Mouse (Mus musculus) midbrain, embryonic 13.5 days (tissue): ENCODE data around the gene Kcnq1. TPM values are rescaled to one million over a fixed set of nuclear protein-coding genes. Genes with fewer than 3 reads are reported as not detected.

Source experiments
- ATAC-seq: fragments of 200-750 bp; cut with Nextera tagmentation; 2 replicates; pipeline ENCODE4 v1.8.0; 2017; ENCODE audit warnings: mild to moderate bottlenecking, moderate TSS enrichment, moderate library complexity
- H3K27ac ChIP-seq: fragments of 300-500 bp; sonication (generic); 2 replicates; pipeline ENCODE4 v1.5.1; 2015; ENCODE audit warnings: inconsistent platforms, mild to moderate bottlenecking, moderate library complexity
- H3K27me3 ChIP-seq: fragments of 300-500 bp; sonication (generic); 2 replicates; pipeline ENCODE4 v1.6.1; 2015; ENCODE audit warnings: mild to moderate bottlenecking, inconsistent platforms
- H3K36me3 ChIP-seq: fragments of 300-500 bp; sonication (generic); 2 replicates; pipeline ENCODE4 v1.6.1; 2015; ENCODE audit warnings: mild to moderate bottlenecking, inconsistent platforms
- H3K4me1 ChIP-seq: fragments of 300-500 bp; sonication (generic); replicated peaks from 2 replicates; pipeline ENCODE4 v1.6.1; 2015; ENCODE audit warnings: inconsistent platforms
- H3K4me2 ChIP-seq: fragments of 300-500 bp; sonication (generic); replicated peaks from 2 replicates; pipeline ENCODE4 v1.6.1; 2015; ENCODE audit warnings: moderate library complexity, mild to moderate bottlenecking, inconsistent platforms
- H3K4me3 ChIP-seq: fragments of 300-500 bp; sonication (generic); replicated peaks from 2 replicates; pipeline ENCODE4 v1.5.1; 2015; ENCODE audit warnings: mild to moderate bottlenecking, inconsistent platforms
- H3K9ac ChIP-seq: fragments of 300-500 bp; sonication (generic); replicated peaks from 2 replicates; pipeline ENCODE4 v1.6.1; 2015; ENCODE audit warnings: mild to moderate bottlenecking, inconsistent platforms
- H3K9me3 ChIP-seq: fragments of 300-500 bp; sonication (generic); 2 replicates; pipeline ENCODE4 v1.6.1; 2016; ENCODE audit warnings: mild to moderate bottlenecking, inconsistent platforms
- WGBS: fragments of 180-500 bp; shearing (Covaris S2); methylation state at CpG from one replicate; pipeline ENCODE4 v1.1.7; 2015; 5-methylcytosine and 5-hydroxymethylcytosine counted together
- polyA plus RNA-seq: library from polyadenylated mRNA; unstranded; fragments of >200 nt; fragmentation: Nextera tagmentation; extraction: Ambion mirVana; gene quantifications from 2 replicates; pipeline ENCODE4 v1.2.1, GENCODE M21; 2015

Gene Kcnq1
- polyA plus RNA-seq, 1 experiment from 2014 or later = 0.89 TPM

DNA sequence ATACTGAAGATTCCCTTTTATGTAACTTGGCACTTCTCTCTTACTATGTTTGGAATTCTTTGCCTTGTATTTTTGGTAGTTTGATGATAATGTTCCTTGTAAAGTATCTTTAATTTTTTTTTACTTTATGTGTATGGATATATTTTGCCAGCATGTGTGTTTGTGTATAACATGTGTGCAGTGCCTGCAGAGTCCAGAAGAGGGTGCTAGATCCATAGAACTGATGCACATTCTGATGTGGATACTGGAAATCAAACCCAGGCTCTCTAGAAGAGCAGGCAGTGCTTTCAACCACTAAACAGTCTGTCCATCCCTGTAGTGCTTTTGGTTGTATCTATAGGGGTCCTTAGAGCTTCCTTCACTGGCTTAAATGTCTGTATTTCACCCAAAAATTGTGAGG, 8.6 kb downstream of the Kcnq1 start:
- Histone ChIP-seq H3K4me2 (no peak overlapping the region), H3K9me3 (peaks cover 4% of the 10 kb centered on the region), H3K27ac (no peak overlapping the region), H3K36me3 (no peaks in the 10 kb centered on the region), H3K9ac (no peak overlapping the region), H3K27me3 (0 out of 2 replicates have a peak, but pooled peaks cover 2% of the 10 kb centered on the region), H3K4me3 (no peak overlapping the region), H3K4me1 (no peaks in the 10 kb centered on the region)
- no peak for ATAC-seq

DNA sequence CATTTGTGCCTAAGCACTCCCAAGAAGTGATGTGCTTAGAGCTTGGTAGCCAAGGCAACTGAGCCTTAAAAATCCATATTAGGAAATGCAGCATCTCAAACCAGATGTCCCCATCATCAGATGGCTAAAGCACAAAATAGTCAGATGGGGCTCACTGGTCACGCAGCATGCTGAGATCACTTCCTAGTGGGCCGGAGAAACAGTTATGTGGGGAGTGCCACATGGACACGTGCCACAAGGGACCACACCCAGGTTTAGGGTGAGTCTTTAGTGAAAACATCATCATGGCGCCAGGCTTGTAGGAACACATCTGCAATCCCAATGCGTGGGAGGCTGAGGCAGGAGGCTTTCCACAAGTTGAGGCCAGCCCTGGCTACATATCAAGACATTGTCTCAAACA, 10.4 kb downstream of the Kcnq1 start:
- Histone ChIP-seq H3K27ac (no peak overlapping the region), H3K4me3 (no peak overlapping the region), H3K4me1 (no peaks in the 10 kb centered on the region), H3K27me3 (no peaks in the 10 kb centered on the region), H3K36me3 (no peaks in the 10 kb centered on the region), H3K9ac (no peak overlapping the region), H3K9me3 (peaks cover 4% of the 10 kb centered on the region), H3K4me2 (no peak overlapping the region)
- WGBS = 81% methylated on average over 5 of the region's 5 CpGs
- no peak for ATAC-seq

DNA sequence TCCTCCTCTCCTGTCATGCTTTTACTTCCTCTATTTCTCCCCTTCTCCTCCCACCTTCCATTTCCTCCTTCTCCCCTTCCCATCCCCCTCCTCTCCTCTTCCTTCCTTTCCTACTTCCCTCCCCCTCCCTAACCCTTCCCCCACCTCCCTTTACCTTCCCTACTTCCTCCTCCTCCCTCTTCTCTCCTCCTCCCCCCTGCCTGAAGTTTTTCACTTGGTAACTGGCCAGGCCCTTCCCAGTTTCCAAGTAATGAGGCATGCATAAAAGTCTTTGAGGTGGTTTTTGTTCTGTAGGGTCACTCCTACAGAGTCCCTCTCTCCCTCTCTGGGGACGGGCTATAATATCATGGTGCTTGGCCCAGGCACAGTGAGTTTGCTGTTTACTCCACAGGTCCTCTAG, 13.2 kb downstream of the Kcnq1 start:
- no peak for ATAC-seq
- H3K9ac ChIP-seq = no peak overlapping the region
- peaks cover 4% of the 10 kb centered on the region for H3K9me3 ChIP-seq
- no peaks in the 10 kb centered on the region for H3K27me3 ChIP-seq
- 37% methylated on average over 1 of the region's 1 CpGs for WGBS
- H3K27ac ChIP-seq = no peak overlapping the region
- H3K4me2 ChIP-seq = no peak overlapping the region
- no peak overlapping the region for H3K4me3 ChIP-seq
- H3K4me1 ChIP-seq = peaks cover 4% of the 10 kb centered on the region; the same call in 1 of the 2 replicates
- no peaks in the 10 kb centered on the region for H3K36me3 ChIP-seq

DNA sequence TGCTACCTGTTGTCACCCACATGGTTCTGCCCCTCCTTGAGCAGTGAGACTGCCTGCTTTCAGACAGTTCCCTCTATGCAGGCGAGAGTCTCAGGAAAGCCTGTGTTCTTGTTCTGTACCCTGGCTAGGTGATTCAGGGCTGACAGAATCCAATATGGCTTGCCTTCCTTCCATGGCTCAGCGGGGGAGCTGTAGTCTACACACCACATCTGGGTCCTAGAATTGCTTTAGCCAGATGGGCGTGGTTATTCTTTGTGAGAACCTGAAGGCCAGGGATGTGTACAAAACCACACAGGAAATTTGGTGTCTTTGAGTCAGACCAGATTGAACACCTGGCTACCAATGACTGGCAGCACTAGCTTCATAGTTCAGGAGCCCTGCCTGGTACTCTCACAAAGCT, 13.7 kb downstream of the Kcnq1 start:
- peaks cover 4% of the 10 kb centered on the region for H3K9me3 ChIP-seq
- H3K27ac ChIP-seq = no peak overlapping the region
- no peak overlapping the region for H3K4me3 ChIP-seq
- no peak overlapping the region for H3K4me2 ChIP-seq
- peaks cover 5% of the 10 kb centered on the region; the same call in 1 of the 2 replicates for H3K4me1 ChIP-seq
- no peaks in the 10 kb centered on the region for H3K27me3 ChIP-seq
- WGBS = 82% methylated on average over 3 of the region's 3 CpGs
- no peak for ATAC-seq
- H3K9ac ChIP-seq = no peak overlapping the region
- H3K36me3 ChIP-seq = no peaks in the 10 kb centered on the region

DNA sequence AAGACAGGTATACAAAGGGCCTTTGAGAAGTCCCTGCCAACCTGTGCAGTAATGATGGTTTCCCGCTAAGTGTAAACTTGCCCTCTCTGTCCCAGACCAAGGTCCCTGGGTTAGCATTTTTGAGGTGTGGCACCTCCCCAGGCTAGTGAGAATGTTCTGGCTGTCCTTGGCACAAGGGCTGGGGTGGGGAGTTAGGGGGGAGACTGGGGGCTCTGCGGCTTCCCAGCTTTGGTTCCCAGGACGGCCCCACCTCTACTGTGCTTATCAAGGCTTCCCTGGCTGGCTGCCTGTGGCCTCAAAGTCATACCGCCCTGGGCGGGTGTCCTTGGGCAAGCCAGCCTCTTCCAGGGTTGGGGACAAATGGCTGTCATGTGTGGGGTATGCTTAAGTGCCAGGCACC, 16.0 kb downstream of the Kcnq1 start:
- no peaks in the 10 kb centered on the region for H3K27me3 ChIP-seq
- H3K9ac ChIP-seq = no peak overlapping the region
- H3K4me2 ChIP-seq = no peak overlapping the region
- WGBS = 86% methylated on average over 5 of the region's 5 CpGs
- no peaks in the 10 kb centered on the region for H3K9me3 ChIP-seq
- H3K36me3 ChIP-seq = no peaks in the 10 kb centered on the region
- peaks cover 5% of the 10 kb centered on the region; the same call in 1 of the 2 replicates for H3K4me1 ChIP-seq
- H3K27ac ChIP-seq = no peak overlapping the region
- H3K4me3 ChIP-seq = no peak overlapping the region
- no peak for ATAC-seq

DNA sequence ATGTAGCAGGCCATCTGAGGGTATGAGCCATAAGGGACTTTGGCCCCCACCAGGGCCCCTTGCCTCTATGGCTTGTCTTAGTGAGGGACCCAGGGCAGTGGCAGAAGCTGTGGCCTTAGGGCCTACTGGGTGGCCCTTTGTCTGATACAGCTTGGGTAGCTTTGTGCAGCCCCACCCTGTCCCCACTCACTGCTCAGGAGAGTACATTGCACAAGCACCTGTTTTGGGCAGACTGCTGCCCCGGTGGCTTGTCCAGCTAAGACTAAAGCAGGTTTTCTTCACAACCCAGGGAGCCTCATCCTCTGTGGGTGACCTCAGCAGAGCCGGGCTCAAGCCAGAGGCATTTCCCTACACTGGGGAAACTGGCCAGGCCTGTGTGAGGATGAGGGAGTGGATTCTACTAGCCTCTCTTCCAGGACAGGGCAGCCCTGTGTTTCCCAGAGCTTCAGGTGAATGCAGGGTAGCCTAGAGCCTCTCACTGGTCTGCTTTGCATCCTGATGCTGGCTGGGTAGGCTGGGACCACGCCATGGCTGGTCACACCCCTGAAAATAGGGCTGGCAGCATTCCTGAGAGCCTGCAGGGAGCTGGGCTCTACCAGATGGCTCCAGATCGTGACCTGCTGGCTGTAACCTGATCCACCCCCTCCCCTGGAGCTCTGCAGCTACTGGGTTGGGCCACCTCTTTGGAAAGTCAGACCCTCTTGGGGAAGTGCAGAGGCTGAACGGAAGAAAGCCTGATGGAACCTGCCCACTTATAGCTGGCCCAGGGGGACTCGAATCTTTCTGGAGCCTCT, 17.9 kb downstream of the Kcnq1 start:
- H3K36me3 ChIP-seq = no peaks in the 10 kb centered on the region
- ATAC-seq = no peak
- no peaks in the 10 kb centered on the region for H3K27me3 ChIP-seq
- no peak overlapping the region for H3K9ac ChIP-seq
- no peak overlapping the region for H3K27ac ChIP-seq
- H3K9me3 ChIP-seq = no peaks in the 10 kb centered on the region
- H3K4me2 ChIP-seq = no peak overlapping the region
- peaks cover 5% of the 10 kb centered on the region; the same call in 1 of the 2 replicates for H3K4me1 ChIP-seq
- H3K4me3 ChIP-seq = no peak overlapping the region
- 12% methylated on average over 6 of the region's 6 CpGs for WGBS

DNA sequence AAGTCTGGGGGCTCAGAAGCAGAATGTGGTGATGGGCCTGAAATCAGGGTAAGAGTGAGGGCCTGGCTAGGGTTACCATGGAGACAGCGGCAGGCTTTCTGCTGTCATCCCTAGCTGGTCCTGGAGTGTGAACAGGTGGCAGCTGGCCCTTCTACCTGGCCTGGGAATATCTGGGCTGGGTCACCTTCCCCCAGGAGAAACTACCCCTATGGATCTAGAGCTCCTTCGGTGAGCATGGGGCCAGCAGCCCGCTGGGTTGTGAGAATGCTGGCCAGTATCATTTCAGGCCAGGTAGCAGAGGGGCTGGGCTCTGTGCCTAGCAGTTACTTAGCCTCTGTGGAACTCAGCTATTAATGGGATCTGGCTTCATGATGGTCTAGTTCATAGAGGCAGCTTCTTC, 18.7 kb downstream of the Kcnq1 start:
- Histone ChIP-seq H3K27ac (no peak overlapping the region), H3K9me3 (no peaks in the 10 kb centered on the region), H3K27me3 (no peaks in the 10 kb centered on the region), H3K4me3 (no peak overlapping the region), H3K36me3 (no peaks in the 10 kb centered on the region), H3K4me1 (peaks cover 5% of the 10 kb centered on the region; the same call in 1 of the 2 replicates), H3K4me2 (no peak overlapping the region), H3K9ac (no peak overlapping the region)
- no peak for ATAC-seq
- 69% methylated on average over 3 of the region's 3 CpGs for WGBS

DNA sequence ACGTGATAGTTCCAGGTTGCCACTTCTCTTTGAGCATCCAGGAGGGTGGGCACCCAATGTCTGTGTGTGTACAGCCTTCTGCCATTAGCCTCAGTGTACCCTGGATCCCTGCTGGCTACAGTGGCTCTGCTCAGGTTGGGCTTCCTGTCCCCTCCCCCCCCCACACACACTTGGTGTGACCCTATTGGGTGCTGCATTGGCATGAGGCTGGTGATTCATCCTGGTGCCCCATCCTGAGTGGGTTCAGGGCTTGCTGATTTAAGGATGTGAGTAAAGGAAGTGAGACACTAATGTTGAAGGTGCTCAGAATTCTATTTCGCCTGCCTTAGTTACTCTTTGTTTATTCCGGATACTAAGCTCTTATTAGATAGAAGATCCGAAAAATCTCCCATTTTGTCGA, 26.7 kb downstream of the Kcnq1 start:
- 82% methylated on average over 5 of the region's 5 CpGs for WGBS
- no peak for ATAC-seq
- H3K4me1 ChIP-seq = no peaks in the 10 kb centered on the region

DNA sequence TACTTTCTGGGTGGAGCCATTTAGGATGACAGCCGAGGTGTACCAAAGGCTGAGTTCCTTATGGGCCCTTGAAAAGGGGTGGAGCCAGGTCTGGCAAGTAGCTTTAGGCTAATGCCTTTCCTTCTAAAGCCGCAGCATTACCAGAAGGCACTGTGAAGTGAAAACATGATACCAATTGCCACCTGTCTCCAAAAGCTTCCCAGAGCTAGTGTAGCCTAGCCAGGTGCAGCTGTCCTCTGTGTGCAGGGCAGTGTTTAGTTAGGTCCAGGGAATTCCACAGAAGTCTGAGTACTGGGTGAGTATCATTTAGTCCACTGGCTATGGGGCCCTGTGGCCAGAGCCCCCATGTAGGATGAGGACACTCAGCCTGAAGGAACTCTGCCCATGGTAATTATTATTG, 30.0 kb downstream of the Kcnq1 start:
- ATAC-seq = no peak
- no peaks in the 10 kb centered on the region for H3K36me3 ChIP-seq
- no peaks in the 10 kb centered on the region for H3K9me3 ChIP-seq
- no peaks in the 10 kb centered on the region for H3K27me3 ChIP-seq
- 76% methylated on average over 2 of the region's 2 CpGs for WGBS
- H3K9ac ChIP-seq = no peak overlapping the region
- H3K27ac ChIP-seq = no peak overlapping the region
- no peak overlapping the region for H3K4me3 ChIP-seq
- no peak overlapping the region for H3K4me2 ChIP-seq
- H3K4me1 ChIP-seq = no peaks in the 10 kb centered on the region

More for the DNA sequence above, 26.7 kb downstream of the Kcnq1 start:
- Histone ChIP-seq H3K9ac (no peak overlapping the region), H3K4me2 (no peak overlapping the region), H3K27me3 (no peaks in the 10 kb centered on the region), H3K27ac (no peak overlapping the region), H3K36me3 (no peaks in the 10 kb centered on the region), H3K4me3 (no peak overlapping the region), H3K9me3 (no peaks in the 10 kb centered on the region)

DNA sequence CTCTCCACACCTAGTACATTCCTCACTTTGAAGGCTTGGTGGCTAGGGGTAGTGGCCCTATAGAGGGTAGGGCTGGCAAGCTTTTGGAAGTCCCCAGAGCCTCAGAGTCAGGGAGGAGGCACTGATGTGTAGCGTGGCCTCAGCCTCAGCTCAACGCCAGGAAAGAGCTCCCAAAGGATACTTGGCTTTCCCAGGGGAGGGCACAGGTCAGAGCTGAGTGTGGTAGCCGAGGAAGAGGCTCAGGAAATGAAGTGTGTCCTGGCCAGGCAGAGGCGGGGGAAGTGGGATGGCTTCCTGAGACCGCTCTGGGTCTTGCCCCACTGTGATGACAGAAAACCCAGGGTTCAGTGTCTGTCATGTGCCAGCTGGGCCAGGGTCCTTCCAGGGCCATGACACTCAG, 30.4 kb downstream of the Kcnq1 start:
- no peak for ATAC-seq
- Histone ChIP-seq H3K27ac (no peak overlapping the region), H3K4me1 (no peaks in the 10 kb centered on the region), H3K9me3 (no peaks in the 10 kb centered on the region), H3K36me3 (no peaks in the 10 kb centered on the region), H3K27me3 (no peaks in the 10 kb centered on the region), H3K9ac (no peak overlapping the region), H3K4me3 (no peak overlapping the region), H3K4me2 (no peak overlapping the region)
- 68% methylated on average over 5 of the region's 5 CpGs for WGBS

DNA sequence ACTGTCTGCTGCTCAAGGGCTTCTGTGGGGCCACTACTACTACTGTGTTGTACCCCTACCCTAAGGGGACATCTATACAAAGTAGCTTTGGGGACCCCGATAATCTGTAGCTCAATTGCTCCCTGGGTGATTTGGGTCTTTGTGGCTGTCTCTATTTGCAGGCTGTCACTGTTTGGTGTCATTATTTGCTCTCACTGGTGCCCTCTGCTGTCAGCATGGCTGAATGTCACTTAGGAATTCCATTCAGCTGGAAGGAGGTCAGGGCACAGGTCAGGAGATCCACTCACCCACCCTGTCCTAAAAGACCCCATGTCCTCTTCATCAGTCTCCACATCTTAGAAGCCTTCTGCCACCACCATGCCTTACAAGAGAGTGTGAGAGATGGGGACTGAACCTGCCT, 32.6 kb downstream of the Kcnq1 start:
- H3K36me3 ChIP-seq = no peaks in the 10 kb centered on the region
- no peak overlapping the region for H3K9ac ChIP-seq
- H3K27me3 ChIP-seq = no peaks in the 10 kb centered on the region
- no peaks in the 10 kb centered on the region for H3K4me1 ChIP-seq
- H3K4me2 ChIP-seq = no peak overlapping the region
- ATAC-seq = peak; percentile 17; the same call in 1 of the 2 replicates
- 24% methylated on average over 1 of the region's 1 CpGs for WGBS
- H3K9me3 ChIP-seq = no peaks in the 10 kb centered on the region
- H3K27ac ChIP-seq = no peak overlapping the region
- no peak overlapping the region for H3K4me3 ChIP-seq

DNA sequence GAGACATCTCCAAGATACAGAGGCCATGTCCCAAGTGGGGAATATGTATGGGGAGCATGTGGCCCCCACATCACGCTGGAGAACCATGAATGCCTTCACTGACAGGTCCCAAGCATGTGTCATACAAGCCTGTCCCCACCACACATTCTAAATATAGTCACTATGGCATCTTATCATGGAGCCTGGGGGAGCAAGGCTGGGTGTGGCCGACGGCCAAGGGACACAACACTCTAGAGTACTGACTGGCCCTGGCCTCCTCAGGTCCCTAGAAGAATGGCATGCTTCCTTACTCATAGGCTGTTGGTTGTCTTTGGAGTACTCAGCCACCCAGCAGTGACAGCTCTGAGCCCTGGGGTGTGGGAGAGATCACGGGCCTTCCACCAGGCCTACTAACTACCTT, 33.8 kb downstream of the Kcnq1 start:
- no peak overlapping the region for H3K27ac ChIP-seq
- no peaks in the 10 kb centered on the region for H3K4me1 ChIP-seq
- 86% methylated on average over 4 of the region's 4 CpGs for WGBS
- ATAC-seq = no peak
- H3K36me3 ChIP-seq = no peaks in the 10 kb centered on the region
- H3K9me3 ChIP-seq = no peaks in the 10 kb centered on the region
- H3K4me2 ChIP-seq = no peak overlapping the region
- no peak overlapping the region for H3K4me3 ChIP-seq
- no peaks in the 10 kb centered on the region for H3K27me3 ChIP-seq
- H3K9ac ChIP-seq = no peak overlapping the region

DNA sequence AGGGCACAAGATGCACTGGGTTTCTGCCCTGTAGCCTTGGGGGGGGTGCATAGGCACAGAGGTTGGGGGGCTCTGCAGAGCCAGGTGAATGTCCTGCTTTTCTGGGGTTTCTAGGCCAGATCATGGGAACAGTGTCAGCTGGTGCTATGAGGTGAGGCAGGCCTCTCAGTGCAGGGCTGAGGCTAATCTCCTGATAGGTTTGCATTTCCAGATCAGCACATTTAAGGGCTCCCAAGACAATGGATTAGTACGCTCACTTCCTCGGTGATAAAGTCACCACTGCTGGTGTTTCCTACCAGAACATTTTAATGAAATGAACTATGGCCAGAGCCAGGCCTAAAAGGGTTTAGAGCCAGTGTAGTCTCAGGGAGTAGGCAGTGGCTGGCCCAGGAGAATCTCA, 36.5 kb downstream of the Kcnq1 start:
- H3K27me3 ChIP-seq = no peaks in the 10 kb centered on the region
- H3K4me2 ChIP-seq = no peak overlapping the region
- H3K9me3 ChIP-seq = no peaks in the 10 kb centered on the region
- no peak overlapping the region for H3K9ac ChIP-seq
- H3K4me3 ChIP-seq = no peak overlapping the region
- ATAC-seq = no peak
- H3K27ac ChIP-seq = no peak overlapping the region
- 84% methylated on average over 2 of the region's 2 CpGs for WGBS
- H3K36me3 ChIP-seq = no peaks in the 10 kb centered on the region
- H3K4me1 ChIP-seq = no peaks in the 10 kb centered on the region
